19 mouse cellular contexts compared by ENCODE assay signal in the genomic region with DNA sequence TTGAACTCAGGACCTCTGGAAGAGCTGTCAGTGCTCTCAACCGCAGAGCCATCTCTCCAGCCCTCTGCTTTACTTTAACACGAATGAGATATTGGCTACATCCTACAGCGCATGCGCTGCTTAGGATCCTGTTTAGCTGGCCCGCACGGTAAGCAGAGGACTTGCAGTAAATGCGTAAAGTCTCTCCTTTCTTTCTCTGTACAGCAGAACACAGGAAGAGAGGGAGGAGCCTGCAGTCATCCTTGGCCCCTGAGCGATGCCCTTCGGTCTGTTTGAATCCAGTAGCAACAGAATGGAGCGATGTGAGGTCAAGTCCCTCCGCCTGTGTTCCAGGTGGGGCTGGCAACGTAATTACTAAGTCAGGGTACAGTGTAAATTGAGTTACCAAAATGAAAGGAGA. TPM values are rescaled to one million over a fixed set of nuclear protein-coding genes. Genes with fewer than 3 reads are reported as not detected.
DNase-seq lines count a peak whose midpoint lies in the region; ATAC-seq and TF ChIP-seq lines count a peak whose summit lies in the region.
"Had no signal": no experiment of that assay in that cellular context is flagged by ENCODE, and none has a peak within 500 bp of the region (broad histone marks: within the 10 kb centered on the region; RNA-seq: fewer than 3 reads in every experiment).

No protein-coding gene starts in this region.

- H3K4me1 ChIP-seq in kidney, embryonic 16.5 days (ENCODE audit: insufficient read depth, low read length): no peaks in the 10 kb centered on the region
- no peaks in the 10 kb centered on the region for H3K4me1 ChIP-seq in forebrain, embryonic 11.5 days (replicated peaks; ENCODE audit: control insufficient read depth, insufficient read depth, low read length)
- H3K4me1 ChIP-seq in heart, adult 2 months (ENCODE audit: control insufficient read depth, insufficient read depth, low read length): no peaks in the 10 kb centered on the region
- H3K4me1 ChIP-seq: liver, embryonic 15.5 days; neural tube, embryonic 12.5 days had no signal

- no peaks in the 10 kb centered on the region for H3K27me3 ChIP-seq in kidney, embryonic 16.5 days (ENCODE audit: insufficient read depth, low read length)
- H3K27me3 ChIP-seq in forebrain, embryonic 11.5 days (ENCODE audit: control insufficient read depth, insufficient read depth, low read length): no peaks in the 10 kb centered on the region
- H3K27me3 ChIP-seq in heart, adult 2 months (ENCODE audit: control insufficient read depth, insufficient read depth, low read length): no peaks in the 10 kb centered on the region
- H3K27me3 ChIP-seq: forebrain, embryonic 15.5 days; liver, embryonic 15.5 days; neural tube, embryonic 12.5 days had no signal

- no peak overlapping the region for H3K4me3 ChIP-seq in kidney, embryonic 16.5 days (ENCODE audit: low read length)
- H3K4me3 ChIP-seq in forebrain, embryonic 11.5 days (ENCODE audit: low read depth, low read length): no peak overlapping the region
- H3K4me3 ChIP-seq in heart, adult 2 months: no peak overlapping the region
- H3K4me3 ChIP-seq: erythroblast, embryonic 14.5 days; forebrain, embryonic 15.5 days; hindbrain, embryonic 10.5 days; liver, embryonic 15.5 days; neural tube, embryonic 12.5 days had no signal

- no peaks in the 10 kb centered on the region for H3K9me3 ChIP-seq in kidney, embryonic 16.5 days (ENCODE audit: low read length)
- no peaks in the 10 kb centered on the region for H3K9me3 ChIP-seq in forebrain, embryonic 11.5 days (ENCODE audit: control insufficient read depth, low read length)
- H3K9me3 ChIP-seq: forebrain, embryonic 15.5 days; hindbrain, embryonic 10.5 days; liver, embryonic 15.5 days; neural tube, embryonic 12.5 days had no signal

- no peaks in the 10 kb centered on the region for H3K36me3 ChIP-seq in kidney, embryonic 16.5 days (ENCODE audit: insufficient read depth, low read length)
- H3K36me3 ChIP-seq in forebrain, embryonic 11.5 days (ENCODE audit: control insufficient read depth, insufficient read depth, low read length): no peaks in the 10 kb centered on the region
- no peaks in the 10 kb centered on the region for H3K36me3 ChIP-seq in heart, adult 2 months (ENCODE audit: control insufficient read depth, insufficient read depth, low read length)
- H3K36me3 ChIP-seq: forebrain, embryonic 15.5 days; hindbrain, embryonic 10.5 days; liver, embryonic 15.5 days; neural tube, embryonic 12.5 days had no signal

- 53% methylated on average over 12 of the region's 12 CpGs for WGBS in kidney, embryonic 16.5 days
- WGBS in forebrain, embryonic 11.5 days: 82% methylated on average over 12 of the region's 12 CpGs
- WGBS in heart, adult 2 months: 74% methylated on average over 12 of the region's 12 CpGs

- TF ChIP-seq POLR2A in heart, adult 2 months (IDR thresholded peaks at IDR 0.05; ENCODE audit: insufficient read depth, low read depth, low read length): no peak

- intact Hi-C loops in heart, adult 2 months (cut with DNase I): no loop called here

- H3K9ac ChIP-seq in kidney, embryonic 16.5 days (replicated peaks; ENCODE audit: low read length): no peak overlapping the region
- no peak overlapping the region for H3K9ac ChIP-seq in forebrain, embryonic 11.5 days (ENCODE audit: low read length)
- H3K9ac ChIP-seq in heart, adult 2 months (ENCODE audit: low read depth, low read length): no peak overlapping the region
- H3K9ac ChIP-seq: forebrain, embryonic 15.5 days; liver, embryonic 15.5 days; neural tube, embryonic 12.5 days had no signal

- ATAC-seq in kidney, embryonic 16.5 days (ENCODE audit: low FRiP score, low TSS enrichment): 0 out of 2 replicates have a peak, but pooled peaks have one; percentile 31
- no peak for ATAC-seq in forebrain, embryonic 11.5 days (replicated peaks; ENCODE audit: low FRiP score)
- ATAC-seq: forebrain, embryonic 15.5 days had no signal

- no peak for TF ChIP-seq EP300 in heart, adult 2 months (IDR thresholded peaks at IDR 0.05; ENCODE audit: insufficient read depth, low read depth, low read length)

- DNase-seq in kidney, adult 11 months: no peak
- peak; percentile 38 for DNase-seq in ES-CJ7 (ENCODE audit: low read depth, low spot score)
- DNase-seq in ZHBTc4 (ENCODE audit: low read depth, low spot score): peak; percentile 59
- peak; percentile 80 for DNase-seq in naive thymus-derived CD4-positive, alpha-beta T cell, adult 2 months (ENCODE audit: low read depth)
- no peak for DNase-seq in forebrain, embryonic 11.5 days (ENCODE audit: low spot score)
- DNase-seq in embryo, embryonic 9.5 days (ENCODE audit: extremely low spot score): no peak
- no peak for DNase-seq in heart, adult 2 months
- DNase-seq: adrenal gland, postnatal 36 days; cerebellum, adult 18-20 months; gastrocnemius, postnatal 14 days; kidney, adult 9 months had no signal

- H3K4me2 ChIP-seq in kidney, embryonic 16.5 days (replicated peaks; ENCODE audit: low read depth, low read length): no peak overlapping the region
- no peak overlapping the region for H3K4me2 ChIP-seq in forebrain, embryonic 11.5 days (ENCODE audit: low read depth, low read length, severe bottlenecking)
- H3K4me2 ChIP-seq: forebrain, embryonic 15.5 days; liver, embryonic 15.5 days; midbrain, embryonic 11.5 days; neural tube, embryonic 12.5 days had no signal

- H3K27ac ChIP-seq in kidney, embryonic 16.5 days (ENCODE audit: low read length): no peak overlapping the region
- no peak overlapping the region for H3K27ac ChIP-seq in forebrain, embryonic 11.5 days (ENCODE audit: low read depth, low read length)
- no peak overlapping the region for H3K27ac ChIP-seq in heart, adult 2 months
- H3K27ac ChIP-seq: forebrain, embryonic 15.5 days; hindbrain, embryonic 10.5 days; liver, embryonic 15.5 days; macrophage; neural tube, embryonic 12.5 days had no signal

- H3K79me2 ChIP-seq in heart, adult 2 months (replicated peaks; ENCODE audit: control insufficient read depth, insufficient read depth, low read length): no peaks in the 10 kb centered on the region

- no peak for TF ChIP-seq CTCF in heart, adult 2 months (IDR thresholded peaks at IDR 0.05)

RNA-seq across cellular contexts. Expression of gene Lef1, which starts 16.5 kb away (rescaled TPM):
- polyA plus RNA-seq in kidney, embryonic 16.5 days (2015; fragmentation: Nextera tagmentation; extraction: Ambion mirVana): 20.0 and 28.6 TPM in 2 replicates
- polyA plus RNA-seq in forebrain, embryonic 11.5 days (2014; fragmentation: Nextera tagmentation; extraction: Ambion mirVana): 60.8 and 70.0 TPM in 2 replicates
- under 1 TPM; 0.23 to 0.34 TPM for total RNA-seq in heart, adult 2 months (2021)
- 0.88 and 1.5 TPM in 2 replicates for polyA plus RNA-seq in heart, adult 2 months (2012; rRNA removed)
- polyA plus RNA-seq: erythroblast, embryonic 14.5 days had no signal

Comparison
In these comparisons a context has a peak if more than half of its experiments do, and no peak if none do; other contexts are left out.
1. DNase-seq: peak in ES-CJ7 (single experiment), ZHBTc4 (single experiment) and naive thymus-derived CD4-positive, alpha-beta T cell, adult 2 months (single experiment); none in kidney, adult 11 months (single experiment), forebrain, embryonic 11.5 days (single experiment), embryo, embryonic 9.5 days (single experiment) and heart, adult 2 months (0 of 2).